In the genomic region with DNA sequence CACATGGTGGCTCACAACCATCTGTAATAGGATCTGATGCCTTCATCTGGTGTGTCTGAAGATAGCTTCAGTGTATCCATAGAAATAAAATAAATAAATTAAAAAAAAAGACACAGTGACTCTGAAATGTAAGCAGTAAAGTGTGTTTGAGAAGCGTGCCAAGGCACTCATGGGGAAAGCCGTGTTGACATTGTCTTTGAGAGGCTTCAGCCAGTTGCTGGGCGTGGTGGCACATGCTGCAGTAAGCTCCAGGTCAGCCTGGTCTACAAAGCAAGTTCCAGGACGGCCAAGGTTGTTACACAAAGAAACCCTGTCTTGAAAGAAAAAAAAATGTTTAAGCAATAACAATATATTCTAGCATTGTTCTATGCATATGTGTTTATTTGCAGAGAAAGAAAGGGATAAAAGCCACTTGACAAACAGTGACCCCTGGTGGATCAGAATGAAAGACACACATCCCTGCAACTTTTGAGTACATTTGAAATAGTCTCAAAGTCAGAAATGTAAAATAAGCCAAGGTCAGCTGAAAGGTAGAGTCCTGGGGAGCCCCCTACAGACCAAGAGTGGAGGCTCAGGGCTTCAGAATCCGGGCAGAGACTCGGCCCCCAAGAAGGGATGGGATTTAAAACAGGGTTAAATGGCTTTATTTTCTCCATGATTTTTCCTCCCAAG, we compare ENCODE assay signal across 9 mouse cellular contexts. TPM values are rescaled to one million over a fixed set of nuclear protein-coding genes. Genes with fewer than 3 reads are reported as not detected.
DNase-seq lines count a peak whose midpoint lies in the region; ATAC-seq and TF ChIP-seq lines count a peak whose summit lies in the region.
"Had no signal": no experiment of that assay in that cellular context is flagged by ENCODE, and none has a peak within 500 bp of the region (broad histone marks: within the 10 kb centered on the region; RNA-seq: fewer than 3 reads in every experiment).

No protein-coding gene starts in this region.

- no peaks in the 10 kb centered on the region for H3K27me3 ChIP-seq in kidney, adult 2 months (replicated peaks; ENCODE audit: control insufficient read depth, insufficient read depth, low read length)
- no peaks in the 10 kb centered on the region for H3K27me3 ChIP-seq in kidney, embryonic 15.5 days
- H3K27me3 ChIP-seq in midbrain, embryonic 15.5 days (replicated peaks), result no peaks in the 10 kb centered on the region

- no peak for TF ChIP-seq POLR2A in kidney, adult 2 months (IDR thresholded peaks at IDR 0.05; ENCODE audit: low read depth, low read length)

- no peaks in the 10 kb centered on the region for H3K4me1 ChIP-seq in kidney, adult 2 months (ENCODE audit: control insufficient read depth, insufficient read depth, low read length)
- no peaks in the 10 kb centered on the region for H3K4me1 ChIP-seq in kidney, embryonic 15.5 days
- no peaks in the 10 kb centered on the region for H3K4me1 ChIP-seq in ES-E14 (ENCODE audit: control insufficient read depth in 2 of 2, insufficient read depth in 2 of 2, low read length in 2 of 2, poor library complexity in 1 of 2)
- H3K4me1 ChIP-seq in midbrain, embryonic 15.5 days, result no peaks in the 10 kb centered on the region

- no peak overlapping the region for H3K4me2 ChIP-seq in kidney, embryonic 15.5 days
- no peak overlapping the region for H3K4me2 ChIP-seq in midbrain, embryonic 15.5 days

- ATAC-seq in kidney, embryonic 15.5 days (replicated peaks; ENCODE audit: low FRiP score), result no peak
- peak; percentile 87 for ATAC-seq in common myeloid progenitor, adult 5-6 weeks (replicated peaks; ENCODE audit: low read depth, poor library complexity, severe bottlenecking)
- ATAC-seq in megakaryocyte-erythroid progenitor cell, adult 5-6 weeks (replicated peaks; ENCODE audit: low FRiP score, low TSS enrichment, poor library complexity, severe bottlenecking), result peak; percentile 56
- ATAC-seq in midbrain, embryonic 15.5 days (replicated peaks), result no peak

- WGBS in kidney, adult 2 months, result 72% methylated on average over 6 of the region's 6 CpGs
- 79% methylated on average over 6 of the region's 6 CpGs for WGBS in kidney, embryonic 15.5 days
- 81% methylated on average over 6 of the region's 6 CpGs for WGBS in midbrain, embryonic 15.5 days

- no peak overlapping the region for H3K4me3 ChIP-seq in kidney, adult 2 months (ENCODE audit: insufficient read depth, low read depth, low read length)
- H3K4me3 ChIP-seq in kidney, embryonic 15.5 days (replicated peaks), result no peak overlapping the region
- H3K4me3 ChIP-seq in ES-E14 (ENCODE audit: insufficient read depth in 1 of 2, low read depth in 1 of 2, low read length in 2 of 2, poor library complexity in 1 of 2, severe bottlenecking in 1 of 2), result no peak overlapping the region
- H3K4me3 ChIP-seq in midbrain, embryonic 15.5 days, result no peak overlapping the region
- H3K4me3 ChIP-seq: myocyte had no signal

- TF ChIP-seq CTCF in kidney, adult 2 months (conservative IDR thresholded peaks at IDR 0.05; ENCODE audit: insufficient read depth, insufficient read length, low read depth, low read length), result 0 out of 2 replicates have a peak, but pooled peaks have one; percentile 18

- peak; percentile 37 for DNase-seq in kidney, adult 2 months
- DNase-seq in ES-E14 (ENCODE audit: low read depth, low spot score), result peak; percentile 25
- no peak for DNase-seq in adrenal gland, postnatal 25 days
- no peak for DNase-seq in frontal cortex, postnatal 36 days (ENCODE audit: low spot score in 2 of 2)

- H3K36me3 ChIP-seq in kidney, adult 2 months (ENCODE audit: control insufficient read depth, insufficient read depth, low read length), result peaks cover 3% of the 10 kb centered on the region; the same call in 1 of the 2 replicates
- H3K36me3 ChIP-seq in kidney, embryonic 15.5 days, result peaks cover 42% of the 10 kb centered on the region
- peaks cover 33% of the 10 kb centered on the region for H3K36me3 ChIP-seq in ES-E14 (ENCODE audit: control insufficient read depth, insufficient read depth, low read length, poor library complexity, severe bottlenecking)
- H3K36me3 ChIP-seq in midbrain, embryonic 15.5 days (replicated peaks), result no peaks in the 10 kb centered on the region

- no peak overlapping the region for H3K27ac ChIP-seq in kidney, adult 2 months (ENCODE audit: insufficient read depth, low read depth, low read length)
- H3K27ac ChIP-seq in kidney, embryonic 15.5 days, result no peak overlapping the region
- H3K27ac ChIP-seq in ES-E14 (ENCODE audit: insufficient read depth, low read depth, low read length, poor library complexity, severe bottlenecking), result no peak overlapping the region
- H3K27ac ChIP-seq in midbrain, embryonic 15.5 days, result no peak overlapping the region

- in situ Hi-C loops in ES-E14 (cut with MboI; ENCODE audit: low sequenced_read_pairs in 2 of 2, unreplicated experiment in 2 of 2), result no loop called here

- H3K9ac ChIP-seq in kidney, embryonic 15.5 days, result no peak overlapping the region
- H3K9ac ChIP-seq in ES-E14 (ENCODE audit: insufficient read depth, low read depth, low read length, poor library complexity, severe bottlenecking), result no peak overlapping the region
- H3K9ac ChIP-seq in midbrain, embryonic 15.5 days, result no peak overlapping the region

- H3K9me3 ChIP-seq in kidney, embryonic 15.5 days (replicated peaks), result no peaks in the 10 kb centered on the region
- no peaks in the 10 kb centered on the region for H3K9me3 ChIP-seq in ES-E14 (ENCODE audit: control insufficient read depth, insufficient read depth, low read depth, low read length)
- H3K9me3 ChIP-seq in midbrain, embryonic 15.5 days, result no peaks in the 10 kb centered on the region

TF ChIP-seq in ES-E14, 5 proteins besides CTCF, POLR2A, EP300 and RAD21:
- TF ChIP-seq HCFC1 (IDR thresholded peaks at IDR 0.05; ENCODE audit: borderline replicate concordance, insufficient read depth, low read length) (no peak), MAFK (IDR thresholded peaks at IDR 0.05; ENCODE audit: insufficient read depth, low read depth, low read length) (no peak), ZC3H11A (IDR thresholded peaks at IDR 0.05; ENCODE audit: borderline replicate concordance, low read depth, low read length) (no peak), CHD2 (IDR thresholded peaks at IDR 0.05; ENCODE audit: low read depth, low read length) (no peak), ZNF384 (IDR thresholded peaks at IDR 0.05; ENCODE audit: low read depth, low read length) (no peak)
TF ChIP-seq in ES-E14: peak in this region for 0.

RNA-seq across cellular contexts. Expression of gene Hp, which starts 14.3 kb away (rescaled TPM):
- polyA plus RNA-seq in kidney, adult 2 months (2012; rRNA removed), result 34.6 and 35.0 TPM in 2 replicates
- 5.7 and 6.0 TPM in 2 replicates for polyA plus RNA-seq in kidney, embryonic 15.5 days (2015; fragmentation: Nextera tagmentation; extraction: Ambion mirVana)
- total RNA-seq in ES-E14 (2012; rRNA removed), result not detected in 2 replicates
- total RNA-seq in common myeloid progenitor, adult 5-6 weeks (2017), result 19.9 and 26.4 TPM in 2 replicates
- total RNA-seq in megakaryocyte-erythroid progenitor cell, adult 5-6 weeks (2014; fragmentation: Nextera tagmentation), result 5.8 TPM in 1 of 2 replicates, not detected in the other
- total RNA-seq in megakaryocyte-erythroid progenitor cell, adult 5-6 weeks (2017), result 2.4 and 2.8 TPM in 2 replicates
- total RNA-seq in adrenal gland, postnatal 25 days (2021), result 78.2 and 105 TPM in 2 replicates
- polyA plus RNA-seq in midbrain, embryonic 15.5 days (2015; fragmentation: Nextera tagmentation; extraction: Ambion mirVana), result 0.49 and 0.79 TPM in 2 replicates
- polyA plus RNA-seq: myocyte had no signal

RNA-seq across cellular contexts. Expression of gene Dhodh, which starts 15.2 kb away (rescaled TPM):
- 18.2 and 20.0 TPM in 2 replicates for polyA plus RNA-seq in kidney, adult 2 months (2012; rRNA removed)
- polyA plus RNA-seq in kidney, embryonic 15.5 days (2015; fragmentation: Nextera tagmentation; extraction: Ambion mirVana), result 42.0 and 50.2 TPM in 2 replicates
- 57.3 and 103 TPM in 2 replicates for total RNA-seq in ES-E14 (2012; rRNA removed)
- total RNA-seq in common myeloid progenitor, adult 5-6 weeks (2017), result 21.9 and 23.1 TPM in 2 replicates
- total RNA-seq in megakaryocyte-erythroid progenitor cell, adult 5-6 weeks (2014; fragmentation: Nextera tagmentation), result 16.0 and 58.0 TPM in 2 replicates
- 15.2 and 29.0 TPM in 2 replicates for total RNA-seq in megakaryocyte-erythroid progenitor cell, adult 5-6 weeks (2017)
- 23.6 and 25.1 TPM in 2 replicates for total RNA-seq in adrenal gland, postnatal 25 days (2021)
- polyA plus RNA-seq in midbrain, embryonic 15.5 days (2015; fragmentation: Nextera tagmentation; extraction: Ambion mirVana), result 32.2 and 33.3 TPM in 2 replicates

RNA-seq across cellular contexts. Expression of gene Pkd1l3, which starts 21.1 kb away (rescaled TPM):
- polyA plus RNA-seq in kidney, adult 2 months (2012; rRNA removed), result 0.01 and 0.11 TPM in 2 replicates
- polyA plus RNA-seq in kidney, embryonic 15.5 days (2015; fragmentation: Nextera tagmentation; extraction: Ambion mirVana), result 0.09 and 0.14 TPM in 2 replicates
- 0.54 and 0.58 TPM in 2 replicates for total RNA-seq in ES-E14 (2012; rRNA removed)
- total RNA-seq in common myeloid progenitor, adult 5-6 weeks (2017), result 0.82 and 1.0 TPM in 2 replicates
- 2.4 and 4.6 TPM in 2 replicates for total RNA-seq in megakaryocyte-erythroid progenitor cell, adult 5-6 weeks (2014; fragmentation: Nextera tagmentation)
- 0.75 and 1.3 TPM in 2 replicates for total RNA-seq in megakaryocyte-erythroid progenitor cell, adult 5-6 weeks (2017)
- total RNA-seq in adrenal gland, postnatal 25 days (2021), result 0.06 TPM in 1 of 2 replicates, not detected in the other
- 0.03 and 0.27 TPM in 2 replicates for polyA plus RNA-seq in midbrain, embryonic 15.5 days (2015; fragmentation: Nextera tagmentation; extraction: Ambion mirVana)

RNA-seq across cellular contexts. Expression of gene Txnl4b, which starts 27.6 kb away (rescaled TPM):
- 6.6 and 8.5 TPM in 2 replicates for polyA plus RNA-seq in kidney, adult 2 months (2012; rRNA removed)
- 25.4 and 26.7 TPM in 2 replicates for polyA plus RNA-seq in kidney, embryonic 15.5 days (2015; fragmentation: Nextera tagmentation; extraction: Ambion mirVana)
- total RNA-seq in ES-E14 (2012; rRNA removed), result 4.1 and 7.8 TPM in 2 replicates
- total RNA-seq in common myeloid progenitor, adult 5-6 weeks (2017), result 12.4 and 17.7 TPM in 2 replicates
- 3.1 and 6.8 TPM in 2 replicates for total RNA-seq in megakaryocyte-erythroid progenitor cell, adult 5-6 weeks (2014; fragmentation: Nextera tagmentation)
- total RNA-seq in megakaryocyte-erythroid progenitor cell, adult 5-6 weeks (2017), result 7.5 and 11.0 TPM in 2 replicates
- total RNA-seq in adrenal gland, postnatal 25 days (2021), result 13.1 and 16.2 TPM in 2 replicates
- polyA plus RNA-seq in midbrain, embryonic 15.5 days (2015; fragmentation: Nextera tagmentation; extraction: Ambion mirVana), result 27.5 and 28.1 TPM in 2 replicates

RNA-seq across cellular contexts. Expression of gene Dhx38, which starts 27.6 kb away (rescaled TPM):
- polyA plus RNA-seq in kidney, adult 2 months (2012; rRNA removed), result 14.6 TPM in 2 replicates
- polyA plus RNA-seq in kidney, embryonic 15.5 days (2015; fragmentation: Nextera tagmentation; extraction: Ambion mirVana), result 24.0 and 25.7 TPM in 2 replicates
- 54.7 and 61.8 TPM in 2 replicates for total RNA-seq in ES-E14 (2012; rRNA removed)
- 43.7 and 52.7 TPM in 2 replicates for total RNA-seq in common myeloid progenitor, adult 5-6 weeks (2017)
- 21.0 and 26.5 TPM in 2 replicates for total RNA-seq in megakaryocyte-erythroid progenitor cell, adult 5-6 weeks (2014; fragmentation: Nextera tagmentation)
- 40.9 and 47.8 TPM in 2 replicates for total RNA-seq in megakaryocyte-erythroid progenitor cell, adult 5-6 weeks (2017)
- total RNA-seq in adrenal gland, postnatal 25 days (2021), result 27.9 and 29.1 TPM in 2 replicates
- polyA plus RNA-seq in midbrain, embryonic 15.5 days (2015; fragmentation: Nextera tagmentation; extraction: Ambion mirVana), result 19.2 and 20.7 TPM in 2 replicates

Comparison
In these comparisons a context has a peak if more than half of its experiments do, and no peak if none do; other contexts are left out.
1. DNase-seq: peak in kidney, adult 2 months (single experiment) and ES-E14 (single experiment); none in adrenal gland, postnatal 25 days (single experiment) and frontal cortex, postnatal 36 days (0 of 2).
2. ATAC-seq: peak in common myeloid progenitor, adult 5-6 weeks (single experiment) and megakaryocyte-erythroid progenitor cell, adult 5-6 weeks (single experiment); none in kidney, embryonic 15.5 days (single experiment) and midbrain, embryonic 15.5 days (single experiment).